Mouse (Mus musculus): ENCODE measurements around the gene Tbkbp1.
"Not testable (repeated sequence)": the region's sequence is repeated elsewhere in the genome, so short reads cannot be mapped to it uniquely, and the experiment has no call there.

Tbkbp1 gene

GRCm38 (mm10) chr11:97151343-97151801, at the start of gene Tbkbp1:
TSS of gene Tbkbp1 (minus strand) at chr11:97151495.
- DNase-seq (ENCODE audit: low spot score), result no peak

- no peak for DNase-seq (ENCODE audit: low spot score)
These were observed 48.2 kb upstream of the Tbkbp1 start for GRCm38 (mm10) chr11:97199519-97199918.

GRCm38 (mm10) chr11:97198601-97199000, 47.3 kb upstream of the Tbkbp1 start:
- DNase-seq (ENCODE audit: low spot score), result peak; percentile 43

GRCm38 (mm10) chr11:97197021-97197420, 45.7 kb upstream of the Tbkbp1 start:
- no peak for DNase-seq (ENCODE audit: low spot score)

- DNase-seq (ENCODE audit: low spot score), result no peak
These were observed 45.2 kb upstream of the Tbkbp1 start for GRCm38 (mm10) chr11:97196541-97196940.

- DNase-seq (ENCODE audit: low spot score), result no peak
These were observed 41.3 kb upstream of the Tbkbp1 start for GRCm38 (mm10) chr11:97192621-97192951.

- DNase-seq (ENCODE audit: low spot score), result no peak
These were observed 40.8 kb upstream of the Tbkbp1 start for GRCm38 (mm10) chr11:97191915-97192620.

- no peak for DNase-seq (ENCODE audit: low spot score)
These were observed 39.7 kb upstream of the Tbkbp1 start for GRCm38 (mm10) chr11:97190992-97191391.

- DNase-seq (ENCODE audit: low spot score), result not testable (repeated sequence)
These were observed 38.4 kb upstream of the Tbkbp1 start for GRCm38 (mm10) chr11:97189645-97190044.

GRCm38 (mm10) chr11:97189231-97189630, 37.9 kb upstream of the Tbkbp1 start:
- DNase-seq (ENCODE audit: low spot score), result no peak

- no peak for DNase-seq (ENCODE audit: low spot score)
These were observed 37.3 kb upstream of the Tbkbp1 start for GRCm38 (mm10) chr11:97188643-97188955.

- DNase-seq (ENCODE audit: low spot score), result peak; percentile 93
These were observed 36.7 kb upstream of the Tbkbp1 start, which contains the start of gene Kpnb1 for GRCm38 (mm10) chr11:97187764-97188642. TSS of gene Kpnb1 (minus strand) at chr11:97187881.

- DNase-seq (ENCODE audit: low spot score), result peak; percentile 96
These were observed 35.9 kb upstream of the Tbkbp1 start for GRCm38 (mm10) chr11:97186947-97187763.

- no peak for DNase-seq (ENCODE audit: low spot score)
These were observed 34.7 kb upstream of the Tbkbp1 start for GRCm38 (mm10) chr11:97185704-97186614.

GRCm38 (mm10) chr11:97184875-97185274, 33.6 kb upstream of the Tbkbp1 start:
- no peak for DNase-seq (ENCODE audit: low spot score)

- DNase-seq (ENCODE audit: low spot score), result no peak
These were observed 31.2 kb upstream of the Tbkbp1 start for GRCm38 (mm10) chr11:97182446-97182845.

GRCm38 (mm10) chr11:97181061-97181460, 29.8 kb upstream of the Tbkbp1 start:
- no peak for DNase-seq (ENCODE audit: low spot score)

- no peak for DNase-seq (ENCODE audit: low spot score)
These were observed 26.9 kb upstream of the Tbkbp1 start for GRCm38 (mm10) chr11:97178198-97178597.

GRCm38 (mm10) chr11:97176851-97177250, 25.6 kb upstream of the Tbkbp1 start:
- DNase-seq (ENCODE audit: low spot score), result peak; percentile 23

- DNase-seq (ENCODE audit: low spot score), result no peak
These were observed 24.2 kb upstream of the Tbkbp1 start for GRCm38 (mm10) chr11:97175499-97175898.

- no peak for DNase-seq (ENCODE audit: low spot score)
These were observed 9.0 kb upstream of the Tbkbp1 start for GRCm38 (mm10) chr11:97160341-97160740.
